Mouse (Mus musculus) macrophage (primary cell): ENCODE results near the gene Notch1. TPM values are rescaled to one million over a fixed set of nuclear protein-coding genes. Genes with fewer than 3 reads are reported as not detected.

Source experiments
- H3K27ac ChIP-seq: fragments of 350-480 bp; formaldehyde crosslinking; 2 replicates; pipeline ENCODE4 v1.9.0; 2021
- H3K36me3 ChIP-seq: fragments of 350-480 bp; formaldehyde crosslinking; 2 replicates; pipeline ENCODE4 v1.9.0; 2021; ENCODE audit errors: inconsistent target
- H3K4me3 ChIP-seq: fragments of 350-480 bp; formaldehyde crosslinking; 2 replicates; pipeline ENCODE4 v1.9.0; 2021; ENCODE audit errors: inconsistent target
- H3K79me2 ChIP-seq: fragments of 350-480 bp; formaldehyde crosslinking; 2 replicates; pipeline ENCODE4 v1.9.0; 2021; ENCODE audit errors: inconsistent target
- WGBS: methylation state at CpG from one replicate; pipeline ENCODE4 v1.1.7; 2026; ENCODE audit warnings: inconsistent platforms; ENCODE audit not compliant: missing documents; 5-methylcytosine and 5-hydroxymethylcytosine counted together
- polyA plus RNA-seq: library from polyadenylated mRNA; stranded (reverse); fragments of 250-400 nt; gene quantifications from 3 replicates; pipeline ENCODE4 v1.2.4, GENCODE M21; 2018; ENCODE audit warnings: inconsistent platforms

Gene Notch1
- polyA plus RNA-seq, 1 experiment from 2014 or later = 7.4 TPM

GRCm38 (mm10) chr2:26500027-26500598 lies 16.4 kb downstream of the Notch1 start:
- Histone ChIP-seq H3K79me2 (peaks cover 82% of the 10 kb centered on the region), H3K36me3 (no peaks in the 10 kb centered on the region), H3K27ac (no peak overlapping the region), H3K4me3 (no peak overlapping the region)
- WGBS = 100% methylated on average over 3 of the region's 4 CpGs

GRCm38 (mm10) chr2:26498694-26499093 lies 17.8 kb downstream of the Notch1 start:
- peaks cover 96% of the 10 kb centered on the region for H3K79me2 ChIP-seq
- H3K36me3 ChIP-seq = no peaks in the 10 kb centered on the region
- H3K27ac ChIP-seq = peak overlapping the region; percentile 48
- no peak overlapping the region for H3K4me3 ChIP-seq
- 54% methylated on average over 8 of the region's 8 CpGs for WGBS

DNA sequence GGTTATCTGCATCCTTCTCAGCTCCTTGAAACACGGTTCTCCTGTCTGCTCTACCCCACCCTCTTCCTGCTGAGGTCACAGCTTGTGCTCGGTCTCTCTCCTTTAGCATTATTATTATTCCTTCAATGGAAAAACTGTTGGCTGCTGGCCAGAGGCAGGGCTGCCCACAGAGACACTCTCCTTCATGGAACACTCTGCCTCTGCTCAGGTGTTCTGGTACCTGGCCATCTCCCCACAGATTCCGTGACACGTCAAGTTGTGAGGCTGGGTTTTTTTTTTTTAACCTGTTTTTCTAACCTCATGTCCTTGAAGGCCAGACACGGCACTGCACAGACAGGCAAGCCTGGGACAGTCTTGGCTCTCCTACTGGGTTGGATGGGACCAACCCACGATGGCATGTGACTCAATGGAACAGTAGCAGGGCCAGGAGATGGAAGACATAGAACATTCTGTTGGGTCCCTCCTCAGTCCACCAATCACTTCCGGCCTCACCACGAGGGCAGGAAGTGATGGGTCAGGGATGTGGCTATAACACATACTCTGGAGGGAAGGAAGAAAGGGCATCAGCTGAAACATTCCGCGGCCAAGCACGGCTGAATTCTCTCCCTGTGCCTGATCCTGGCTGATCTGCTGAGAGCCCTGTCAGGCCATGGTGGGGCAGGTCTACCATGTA lies 18.5 kb downstream of the Notch1 start:
- peak overlapping the region; percentile 48 for H3K27ac ChIP-seq
- 51% methylated on average over 11 of the region's 11 CpGs for WGBS
- H3K79me2 ChIP-seq = peaks cover 100% of the 10 kb centered on the region
- H3K4me3 ChIP-seq = no peak overlapping the region
- H3K36me3 ChIP-seq = no peaks in the 10 kb centered on the region

DNA sequence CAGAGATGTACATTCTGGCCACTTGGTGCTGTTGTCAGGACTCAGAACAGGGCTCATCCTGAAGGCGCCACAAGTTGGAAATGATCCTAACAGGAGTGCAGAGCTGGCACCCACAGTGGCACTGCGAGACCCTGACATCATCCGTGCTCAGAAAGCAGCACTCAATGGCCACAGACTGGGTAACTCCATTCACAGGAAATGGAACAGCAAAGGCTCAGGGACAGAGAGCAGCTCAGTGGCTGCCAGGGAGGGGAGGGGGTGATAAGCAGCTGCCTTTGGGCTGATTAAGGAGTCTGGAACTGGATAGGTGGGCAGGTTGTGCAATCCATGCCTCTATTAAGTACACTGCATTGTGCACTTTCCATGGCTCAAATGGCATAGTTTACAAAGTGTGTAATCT lies 20.0 kb downstream of the Notch1 start:
- Histone ChIP-seq H3K4me3 (no peak overlapping the region), H3K27ac (no peak overlapping the region), H3K79me2 (peaks cover 100% of the 10 kb centered on the region), H3K36me3 (no peaks in the 10 kb centered on the region)
- WGBS = 87% methylated on average over 3 of the region's 3 CpGs

DNA sequence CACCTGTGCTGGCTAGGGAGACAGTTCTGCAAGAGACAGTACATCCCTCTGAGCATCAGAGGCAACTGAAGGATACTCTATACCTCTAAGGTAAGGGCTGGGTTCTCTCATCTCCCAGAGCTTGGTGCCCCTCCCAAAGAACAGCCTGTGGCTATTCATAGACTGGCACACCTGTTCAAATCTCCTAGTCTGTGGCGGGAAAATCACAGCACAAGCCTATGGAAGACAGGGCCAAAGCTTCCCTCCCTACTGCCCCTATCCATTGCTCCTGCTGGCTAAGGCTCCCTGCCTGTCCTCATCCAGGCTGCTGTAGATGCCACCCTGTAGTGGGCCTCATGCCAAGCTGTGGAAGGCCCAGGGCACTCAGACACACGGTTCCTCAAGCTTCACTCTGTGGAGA lies 20.8 kb downstream of the Notch1 start:
- Histone ChIP-seq H3K4me3 (no peak overlapping the region), H3K36me3 (no peaks in the 10 kb centered on the region), H3K27ac (no peak overlapping the region), H3K79me2 (peaks cover 100% of the 10 kb centered on the region)
- WGBS = 88% methylated on average over 2 of the region's 2 CpGs

- H3K36me3 ChIP-seq = no peaks in the 10 kb centered on the region
- no peak overlapping the region for H3K4me3 ChIP-seq
- no peak overlapping the region for H3K27ac ChIP-seq
- peaks cover 100% of the 10 kb centered on the region for H3K79me2 ChIP-seq
- WGBS = 97% methylated on average over 5 of the region's 5 CpGs
Measured at GRCm38 (mm10) chr2:26494991-26495390, 21.5 kb downstream of the Notch1 start.

DNA sequence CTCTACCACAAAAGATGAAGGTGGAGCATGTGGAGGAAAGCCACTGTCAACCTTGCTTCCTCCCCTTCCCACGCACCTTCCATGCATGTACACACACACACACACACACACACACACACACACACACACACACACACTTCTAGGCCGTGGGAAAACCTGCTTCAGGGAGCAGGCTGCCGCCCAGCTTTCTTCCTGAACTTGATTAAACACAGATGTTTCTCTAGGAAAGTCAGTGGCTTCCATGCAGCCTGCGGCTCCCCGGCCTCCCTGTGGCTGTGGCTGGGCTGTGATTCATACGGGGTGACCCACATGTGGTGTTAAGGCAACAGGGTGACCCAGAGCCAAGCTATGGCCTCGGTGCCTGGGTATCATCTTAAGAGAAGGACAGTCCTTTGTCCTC lies 22.1 kb downstream of the Notch1 start:
- Histone ChIP-seq H3K27ac (peak overlapping the region; percentile 92), H3K4me3 (no peak overlapping the region), H3K79me2 (peaks cover 100% of the 10 kb centered on the region), H3K36me3 (no peaks in the 10 kb centered on the region)
- 39% methylated on average over 5 of the region's 7 CpGs for WGBS

GRCm38 (mm10) chr2:26493021-26493781 lies 23.3 kb downstream of the Notch1 start:
- Histone ChIP-seq H3K4me3 (no peak overlapping the region), H3K27ac (peak overlapping the region; percentile 92)
- WGBS = 19% methylated on average over 9 of the region's 9 CpGs

DNA sequence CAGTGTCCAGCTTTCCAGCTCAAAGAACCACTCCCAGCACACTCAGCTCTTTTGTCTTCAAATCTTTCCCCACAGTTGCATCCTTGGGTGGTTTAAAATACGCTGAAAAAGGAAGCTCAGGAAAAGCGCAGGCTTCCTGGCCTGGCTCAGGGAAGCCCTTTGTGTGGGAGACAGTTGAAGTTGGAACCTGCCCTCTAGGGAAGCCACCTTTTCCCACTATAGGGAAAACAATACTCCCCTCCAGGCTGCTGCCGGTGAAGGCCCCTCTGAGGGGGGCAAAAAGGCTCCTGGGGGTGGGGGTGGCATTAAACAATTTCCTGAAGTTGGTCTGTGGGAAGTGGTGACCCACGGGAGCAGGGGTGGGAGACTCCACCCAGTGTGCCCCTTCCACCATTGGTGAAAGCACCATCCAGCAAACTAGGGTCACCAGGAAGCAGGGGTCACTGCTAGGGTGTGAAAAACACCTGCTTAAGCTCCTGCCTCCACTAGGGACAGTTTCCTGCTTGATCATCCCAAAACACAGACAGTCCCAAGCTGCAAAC lies 25.6 kb downstream of the Notch1 start:
- H3K27ac ChIP-seq = no peak overlapping the region
- WGBS = 30% methylated on average over 4 of the region's 4 CpGs
- H3K4me3 ChIP-seq = no peak overlapping the region
- peaks cover 100% of the 10 kb centered on the region for H3K79me2 ChIP-seq
- H3K36me3 ChIP-seq = no peaks in the 10 kb centered on the region

More at GRCm38 (mm10) chr2:26493021-26493781, 23.3 kb downstream of the Notch1 start:
- H3K79me2 ChIP-seq = peaks cover 100% of the 10 kb centered on the region
- H3K36me3 ChIP-seq = no peaks in the 10 kb centered on the region

GRCm38 (mm10) chr2:26488535-26489135 lies 27.8 kb downstream of the Notch1 start:
- Histone ChIP-seq H3K79me2 (peaks cover 95% of the 10 kb centered on the region), H3K27ac (no peak overlapping the region), H3K36me3 (no peaks in the 10 kb centered on the region), H3K4me3 (no peak overlapping the region)
- 78% methylated on average over 9 of the region's 9 CpGs for WGBS

DNA sequence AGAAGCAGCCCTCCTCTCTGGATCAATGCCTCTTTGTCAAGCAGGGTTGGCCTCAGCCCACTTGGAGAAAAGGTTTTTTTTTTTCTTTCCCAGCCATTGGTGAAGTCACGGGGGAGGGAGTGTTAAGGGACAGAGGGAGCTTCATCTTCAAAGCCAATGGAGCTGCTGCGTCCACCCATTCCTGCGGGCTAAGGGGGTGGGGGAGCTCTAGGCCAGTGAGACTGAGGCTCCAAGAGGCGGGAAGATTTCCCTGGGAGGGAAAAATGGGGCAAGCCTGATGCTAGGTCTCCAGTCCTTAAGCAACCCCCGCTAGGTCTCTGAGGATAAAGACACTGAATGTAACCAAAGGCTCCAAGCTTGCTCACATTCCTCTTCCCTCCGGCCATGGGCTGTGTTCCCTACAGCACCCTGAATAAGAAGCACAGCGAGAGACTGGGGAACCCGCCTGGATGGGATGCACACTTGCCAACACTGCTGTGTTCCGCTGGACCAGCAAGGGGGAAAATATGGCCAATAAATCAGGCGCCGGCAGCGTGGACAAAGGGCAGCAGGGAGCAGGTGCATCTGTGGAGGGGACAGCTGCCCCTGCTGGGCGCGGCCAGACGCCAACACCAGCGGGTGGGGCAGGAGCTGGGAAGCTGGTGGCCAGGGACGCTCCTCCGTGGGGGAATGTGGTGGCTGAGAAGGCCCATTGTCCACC lies 29.0 kb downstream of the Notch1 start:
- H3K36me3 ChIP-seq = no peaks in the 10 kb centered on the region
- H3K4me3 ChIP-seq = no peak overlapping the region
- no peak overlapping the region for H3K27ac ChIP-seq
- peaks cover 83% of the 10 kb centered on the region for H3K79me2 ChIP-seq
- 91% methylated on average over 18 of the region's 18 CpGs for WGBS

DNA sequence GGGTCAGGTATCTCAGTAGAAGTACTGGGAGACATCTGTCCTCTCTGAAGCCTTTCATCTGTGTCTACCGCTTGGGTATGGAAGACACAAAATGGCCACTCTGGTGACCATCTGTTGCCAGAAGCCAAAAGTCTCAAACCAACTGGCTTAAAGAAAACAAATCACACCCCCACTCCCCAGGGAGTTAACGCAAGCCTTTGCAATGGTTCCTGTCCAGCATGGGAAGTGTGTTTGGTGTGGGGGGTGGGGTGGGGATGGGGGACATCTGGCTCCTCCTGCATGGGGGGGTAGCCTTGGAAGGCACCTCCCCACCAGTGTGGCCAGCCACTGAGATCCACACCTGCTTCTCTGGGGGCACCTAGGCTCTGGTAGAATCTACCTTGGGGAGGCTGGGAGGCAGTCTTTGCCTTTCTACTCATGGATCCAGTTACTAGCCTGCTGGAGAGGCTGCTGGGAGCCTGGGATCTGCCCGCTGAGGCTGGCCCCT lies 29.6 kb downstream of the Notch1 start:
- Histone ChIP-seq H3K36me3 (no peaks in the 10 kb centered on the region), H3K4me3 (no peak overlapping the region), H3K27ac (no peak overlapping the region), H3K79me2 (peaks cover 82% of the 10 kb centered on the region)
- WGBS = 94% methylated on average over 3 of the region's 3 CpGs

- no peak overlapping the region for H3K4me3 ChIP-seq
Measured at GRCm38 (mm10) chr2:26486264-26486810, 30.1 kb downstream of the Notch1 start.

DNA sequence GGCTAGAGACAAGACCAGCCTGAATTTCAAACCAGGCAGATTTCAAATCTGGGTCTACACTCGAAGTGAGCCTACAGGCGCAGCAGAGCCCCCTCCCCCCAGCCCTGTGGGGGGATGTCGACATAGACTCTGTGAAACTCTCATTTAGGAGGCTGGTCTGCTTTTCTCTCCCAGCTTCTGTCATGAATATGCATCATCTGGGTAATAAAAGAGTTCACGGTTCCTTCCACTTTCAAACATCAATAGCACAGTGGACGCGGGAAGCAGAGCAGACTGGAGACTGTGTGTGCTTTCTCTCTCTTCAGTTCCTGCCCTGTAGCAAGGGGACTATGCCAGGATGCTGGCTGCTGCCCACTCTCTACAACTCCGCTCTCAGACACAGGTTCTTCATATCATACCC lies 30.8 kb downstream of the Notch1 start:
- 51% methylated on average over 7 of the region's 7 CpGs for WGBS
- H3K27ac ChIP-seq = no peak overlapping the region
- H3K36me3 ChIP-seq = peaks cover 9% of the 10 kb centered on the region
- peaks cover 77% of the 10 kb centered on the region for H3K79me2 ChIP-seq
- H3K4me3 ChIP-seq = no peak overlapping the region

More at GRCm38 (mm10) chr2:26486264-26486810, 30.1 kb downstream of the Notch1 start:
- Histone ChIP-seq H3K79me2 (peaks cover 82% of the 10 kb centered on the region), H3K27ac (no peak overlapping the region), H3K36me3 (peaks cover 3% of the 10 kb centered on the region; the same call in 1 of the 2 replicates)
- WGBS = 74% methylated on average over 5 of the region's 5 CpGs
